Mouse (Mus musculus): Measurements from ENCODE around the gene Vdac2. TPM values are rescaled to one million over a fixed set of nuclear protein-coding genes. Genes with fewer than 3 reads are reported as not detected.

Vdac2 gene
- polyA plus RNA-seq, 1 experiment, result 358 TPM

DNA sequence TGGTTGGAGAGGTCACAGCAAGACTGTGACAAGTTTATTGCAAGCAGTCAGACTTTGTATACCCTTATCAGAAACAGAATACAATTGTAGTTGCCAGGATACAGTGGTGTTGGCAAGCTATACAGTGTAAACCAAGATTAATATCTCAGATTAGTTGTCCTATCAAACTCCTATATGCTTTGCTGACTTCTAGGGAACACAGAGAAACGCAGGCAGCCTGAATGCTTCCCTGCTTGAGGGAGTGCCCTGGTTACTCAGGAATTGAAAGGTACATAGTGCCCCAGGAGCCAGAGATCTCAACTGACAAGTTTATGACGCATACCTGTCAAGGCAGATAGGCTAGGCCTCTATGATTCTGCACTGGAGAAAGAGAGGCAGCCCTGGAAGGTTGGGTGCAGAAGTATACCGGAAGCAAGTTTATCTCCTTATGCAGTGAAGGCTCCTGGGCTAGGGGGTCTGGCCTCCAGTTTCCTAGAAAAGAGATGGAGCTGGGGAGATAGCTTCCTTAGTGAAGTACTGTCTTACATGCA is 18.3 kb upstream of the Vdac2 start:
- H3K36me3 ChIP-seq (ENCODE audit: control insufficient read depth, insufficient read depth, low read length, poor library complexity, severe bottlenecking), result no peaks in the 10 kb centered on the region
- H3K27ac ChIP-seq (ENCODE audit: insufficient read depth, low read length), result no peak overlapping the region
- no peaks in the 10 kb centered on the region for H3K27me3 ChIP-seq (ENCODE audit: control insufficient read depth, insufficient read depth, low read length, poor library complexity, severe bottlenecking)
- no peak overlapping the region for H3K4me3 ChIP-seq (ENCODE audit: low read depth, low read length)
- no peaks in the 10 kb centered on the region for H3K9me3 ChIP-seq (replicated peaks; ENCODE audit: control insufficient read depth, insufficient read depth, low read length, poor library complexity, severe bottlenecking)
- no peak for TF ChIP-seq CTCF (IDR thresholded peaks at IDR 0.05; ENCODE audit: low read depth, low read length)
- no peak for TF ChIP-seq EP300 (IDR thresholded peaks at IDR 0.05; ENCODE audit: insufficient read depth, low read depth, low read length)
- no peak for TF ChIP-seq POLR2A (IDR thresholded peaks at IDR 0.05; ENCODE audit: insufficient read depth, low read length)
- no peak overlapping the region for H3K9ac ChIP-seq (ENCODE audit: low read depth, poor library complexity, severe bottlenecking)
- H3K4me1 ChIP-seq (ENCODE audit: control insufficient read depth, insufficient read depth, low read length), result no peaks in the 10 kb centered on the region

DNA sequence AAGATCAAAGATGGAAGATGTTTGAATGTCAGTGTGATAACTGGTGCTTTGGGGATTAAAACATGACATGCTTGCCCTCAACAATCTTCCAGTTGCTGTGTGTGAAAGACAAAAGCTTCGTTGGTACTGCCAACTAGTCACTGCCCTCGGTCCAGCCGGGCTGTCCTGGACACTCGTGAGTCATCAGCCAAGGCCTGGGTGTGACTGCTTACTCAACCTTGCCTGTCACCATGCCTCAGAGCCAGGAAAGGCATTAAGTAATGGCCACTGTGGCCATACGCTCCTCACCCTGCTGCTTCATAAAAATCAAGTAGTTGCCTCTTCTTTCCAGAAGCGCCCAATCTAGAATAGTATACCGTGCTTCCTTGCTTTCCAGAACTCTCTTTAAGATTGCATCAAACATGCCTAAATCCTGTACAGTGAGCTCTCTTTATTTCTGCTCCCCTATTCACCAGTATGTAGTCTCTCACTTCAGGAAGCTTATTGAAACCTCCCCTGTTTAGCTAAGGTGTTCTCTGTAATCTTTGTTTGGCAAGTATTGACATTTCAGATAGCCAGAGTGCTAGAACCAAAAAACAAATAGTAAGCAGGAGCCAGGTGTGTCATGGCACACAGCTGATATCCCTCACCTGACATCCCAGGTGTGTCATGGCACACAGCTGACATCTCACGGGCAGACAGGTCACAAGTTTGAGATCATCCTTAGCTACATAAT is 16.7 kb upstream of the Vdac2 start:
- no peaks in the 10 kb centered on the region for H3K36me3 ChIP-seq (ENCODE audit: control insufficient read depth, insufficient read depth, low read length, poor library complexity, severe bottlenecking)
- H3K27ac ChIP-seq (ENCODE audit: insufficient read depth, low read length), result no peak overlapping the region
- H3K9me3 ChIP-seq (replicated peaks; ENCODE audit: control insufficient read depth, insufficient read depth, low read length, poor library complexity, severe bottlenecking), result no peaks in the 10 kb centered on the region
- H3K4me1 ChIP-seq (ENCODE audit: control insufficient read depth, insufficient read depth, low read length), result no peaks in the 10 kb centered on the region
- no peaks in the 10 kb centered on the region for H3K27me3 ChIP-seq (ENCODE audit: control insufficient read depth, insufficient read depth, low read length, poor library complexity, severe bottlenecking)
- H3K9ac ChIP-seq (ENCODE audit: low read depth, poor library complexity, severe bottlenecking), result no peak overlapping the region
- no peak for TF ChIP-seq EP300 (IDR thresholded peaks at IDR 0.05; ENCODE audit: insufficient read depth, low read depth, low read length)
- no peak for TF ChIP-seq CTCF (IDR thresholded peaks at IDR 0.05; ENCODE audit: low read depth, low read length)
- TF ChIP-seq POLR2A (IDR thresholded peaks at IDR 0.05; ENCODE audit: insufficient read depth, low read length), result no peak
- H3K4me3 ChIP-seq (ENCODE audit: low read depth, low read length), result no peak overlapping the region

GRCm38 (mm10) chr14:21809418-21809817 is 15.6 kb upstream of the Vdac2 start:
- H3K9me3 ChIP-seq (replicated peaks; ENCODE audit: control insufficient read depth, insufficient read depth, low read length, poor library complexity, severe bottlenecking), result no peaks in the 10 kb centered on the region
- H3K36me3 ChIP-seq (ENCODE audit: control insufficient read depth, insufficient read depth, low read length, poor library complexity, severe bottlenecking), result no peaks in the 10 kb centered on the region
- no peak overlapping the region for H3K27ac ChIP-seq (ENCODE audit: insufficient read depth, low read length)
- no peak overlapping the region for H3K4me3 ChIP-seq (ENCODE audit: low read depth, low read length)
- H3K4me1 ChIP-seq (ENCODE audit: control insufficient read depth, insufficient read depth, low read length), result peaks cover 1% of the 10 kb centered on the region
- H3K27me3 ChIP-seq (ENCODE audit: control insufficient read depth, insufficient read depth, low read length, poor library complexity, severe bottlenecking), result no peaks in the 10 kb centered on the region
- no peak overlapping the region for H3K9ac ChIP-seq (ENCODE audit: low read depth, poor library complexity, severe bottlenecking)
- TF ChIP-seq CTCF (IDR thresholded peaks at IDR 0.05; ENCODE audit: low read depth, low read length) (no peak), EP300 (IDR thresholded peaks at IDR 0.05; ENCODE audit: insufficient read depth, low read depth, low read length) (no peak), POLR2A (IDR thresholded peaks at IDR 0.05; ENCODE audit: insufficient read depth, low read length) (no peak)

- H3K27ac ChIP-seq (ENCODE audit: insufficient read depth, low read length), result no peak overlapping the region
- TF ChIP-seq EP300 (IDR thresholded peaks at IDR 0.05; ENCODE audit: insufficient read depth, low read depth, low read length) (no peak), POLR2A (IDR thresholded peaks at IDR 0.05; ENCODE audit: insufficient read depth, low read length) (no peak), CTCF (IDR thresholded peaks at IDR 0.05; ENCODE audit: low read depth, low read length) (no peak)
- no peak overlapping the region for H3K9ac ChIP-seq (ENCODE audit: low read depth, poor library complexity, severe bottlenecking)
- H3K27me3 ChIP-seq (ENCODE audit: control insufficient read depth, insufficient read depth, low read length, poor library complexity, severe bottlenecking), result no peaks in the 10 kb centered on the region
- no peaks in the 10 kb centered on the region for H3K36me3 ChIP-seq (ENCODE audit: control insufficient read depth, insufficient read depth, low read length, poor library complexity, severe bottlenecking)
- no peaks in the 10 kb centered on the region for H3K9me3 ChIP-seq (replicated peaks; ENCODE audit: control insufficient read depth, insufficient read depth, low read length, poor library complexity, severe bottlenecking)
- no peak overlapping the region for H3K4me3 ChIP-seq (ENCODE audit: low read depth, low read length)
- peaks cover 1% of the 10 kb centered on the region for H3K4me1 ChIP-seq (ENCODE audit: control insufficient read depth, insufficient read depth, low read length)
Observed at GRCm38 (mm10) chr14:21811301-21811700, 13.7 kb upstream of the Vdac2 start.

- no peaks in the 10 kb centered on the region for H3K36me3 ChIP-seq (ENCODE audit: control insufficient read depth, insufficient read depth, low read length, poor library complexity, severe bottlenecking)
- no peak overlapping the region for H3K27ac ChIP-seq (ENCODE audit: insufficient read depth, low read length)
- no peaks in the 10 kb centered on the region for H3K9me3 ChIP-seq (replicated peaks; ENCODE audit: control insufficient read depth, insufficient read depth, low read length, poor library complexity, severe bottlenecking)
- H3K9ac ChIP-seq (ENCODE audit: low read depth, poor library complexity, severe bottlenecking), result no peak overlapping the region
- H3K4me1 ChIP-seq (ENCODE audit: control insufficient read depth, insufficient read depth, low read length), result peaks cover 3% of the 10 kb centered on the region
- H3K27me3 ChIP-seq (ENCODE audit: control insufficient read depth, insufficient read depth, low read length, poor library complexity, severe bottlenecking), result no peaks in the 10 kb centered on the region
- no peak overlapping the region for H3K4me3 ChIP-seq (ENCODE audit: low read depth, low read length)
- TF ChIP-seq POLR2A (IDR thresholded peaks at IDR 0.05; ENCODE audit: insufficient read depth, low read length) (no peak), EP300 (IDR thresholded peaks at IDR 0.05; ENCODE audit: insufficient read depth, low read depth, low read length) (no peak), CTCF (IDR thresholded peaks at IDR 0.05; ENCODE audit: low read depth, low read length) (no peak)
Observed at GRCm38 (mm10) chr14:21811744-21812393, 13.2 kb upstream of the Vdac2 start.

Measured in ES-Bruce4 (cell line).